Mouse (Mus musculus): ENCODE data around the gene Gadd45b. TPM values are rescaled to one million over a fixed set of nuclear protein-coding genes. Genes with fewer than 3 reads are reported as not detected.

Gene Gadd45b
- polyA plus RNA-seq, 1 experiment from 2014 or later = 4.9 TPM

Other genes starting within 250 kb of the Gadd45b start
- gene Mob3a, start 228.1 kb upstream of the Gadd45b start, polyA plus RNA-seq (2015; fragmentation: Nextera tagmentation; extraction: Ambion mirVana) = 58.3 and 58.5 TPM in 2 replicates
- 37.8 and 39.2 TPM in 2 replicates for gene Izumo4, start 227.9 kb upstream of the Gadd45b start, polyA plus RNA-seq (2015; fragmentation: Nextera tagmentation; extraction: Ambion mirVana)
- 94.5 and 96.3 TPM in 2 replicates for gene Ap3d1, start 187.8 kb upstream of the Gadd45b start, polyA plus RNA-seq (2015; fragmentation: Nextera tagmentation; extraction: Ambion mirVana)
- 19.3 and 23.3 TPM in 2 replicates for gene Dot1l, start 174.9 kb upstream of the Gadd45b start, polyA plus RNA-seq (2015; fragmentation: Nextera tagmentation; extraction: Ambion mirVana)
- gene Sf3a2, start 131.9 kb upstream of the Gadd45b start, polyA plus RNA-seq (2015; fragmentation: Nextera tagmentation; extraction: Ambion mirVana) = 64.1 and 64.9 TPM in 2 replicates
- 131 and 150 TPM in 2 replicates for gene Plekhj1, start 131.4 kb upstream of the Gadd45b start, polyA plus RNA-seq (2015; fragmentation: Nextera tagmentation; extraction: Ambion mirVana)
- gene Amh, start 124.8 kb upstream of the Gadd45b start, polyA plus RNA-seq (2015; fragmentation: Nextera tagmentation; extraction: Ambion mirVana) = not detected in 2 replicates
- gene Jsrp1, start 116.6 kb upstream of the Gadd45b start, polyA plus RNA-seq (2015; fragmentation: Nextera tagmentation; extraction: Ambion mirVana) = 0.28 and 0.43 TPM in 2 replicates
- 1,319 and 1,425 TPM in 2 replicates for gene Oaz1, start 103.4 kb upstream of the Gadd45b start, polyA plus RNA-seq (2015; fragmentation: Nextera tagmentation; extraction: Ambion mirVana)
- gene Lingo3, start 86.0 kb upstream of the Gadd45b start, polyA plus RNA-seq (2015; fragmentation: Nextera tagmentation; extraction: Ambion mirVana) = 1.5 and 1.9 TPM in 2 replicates
- 249 and 254 TPM in 2 replicates for gene Lsm7, start 74.9 kb upstream of the Gadd45b start, polyA plus RNA-seq (2015; fragmentation: Nextera tagmentation; extraction: Ambion mirVana)
- gene Sppl2b, start 74.8 kb upstream of the Gadd45b start, polyA plus RNA-seq (2015; fragmentation: Nextera tagmentation; extraction: Ambion mirVana) = 56.9 and 61.1 TPM in 2 replicates
- gene Tmprss9, start 58.2 kb upstream of the Gadd45b start, polyA plus RNA-seq (2015; fragmentation: Nextera tagmentation; extraction: Ambion mirVana) = 0.15 and 0.31 TPM in 2 replicates
- 331 TPM in 2 replicates for gene Timm13, start 29.1 kb upstream of the Gadd45b start, polyA plus RNA-seq (2015; fragmentation: Nextera tagmentation; extraction: Ambion mirVana)
- 46.9 and 48.2 TPM in 2 replicates for gene Lmnb2, start 11.8 kb upstream of the Gadd45b start, polyA plus RNA-seq (2015; fragmentation: Nextera tagmentation; extraction: Ambion mirVana)
- 10.4 and 10.9 TPM in 2 replicates for gene Gng7, start 84.9 kb downstream of the Gadd45b start, polyA plus RNA-seq (2015; fragmentation: Nextera tagmentation; extraction: Ambion mirVana)
- 30.9 and 34.3 TPM in 2 replicates for gene Diras1, start 95.6 kb downstream of the Gadd45b start, polyA plus RNA-seq (2015; fragmentation: Nextera tagmentation; extraction: Ambion mirVana)
- 43.5 and 45.7 TPM in 2 replicates for gene Slc39a3, start 107.4 kb downstream of the Gadd45b start, polyA plus RNA-seq (2015; fragmentation: Nextera tagmentation; extraction: Ambion mirVana)
- gene Sgta, start 130.1 kb downstream of the Gadd45b start, polyA plus RNA-seq (2015; fragmentation: Nextera tagmentation; extraction: Ambion mirVana) = 316 and 322 TPM in 2 replicates
- gene Thop1, start 140.0 kb downstream of the Gadd45b start, polyA plus RNA-seq (2015; fragmentation: Nextera tagmentation; extraction: Ambion mirVana) = 44.9 and 48.5 TPM in 2 replicates
- gene Creb3l3, start 168.8 kb downstream of the Gadd45b start, polyA plus RNA-seq (2015; fragmentation: Nextera tagmentation; extraction: Ambion mirVana) = 0.12 and 0.20 TPM in 2 replicates
- 220 and 243 TPM in 2 replicates for gene Map2k2, start 175.8 kb downstream of the Gadd45b start, polyA plus RNA-seq (2015; fragmentation: Nextera tagmentation; extraction: Ambion mirVana)
- 13.2 and 15.2 TPM in 2 replicates for gene Zbtb7a, start 205.1 kb downstream of the Gadd45b start, polyA plus RNA-seq (2015; fragmentation: Nextera tagmentation; extraction: Ambion mirVana)
- gene Pias4, start 237.8 kb downstream of the Gadd45b start, polyA plus RNA-seq (2015; fragmentation: Nextera tagmentation; extraction: Ambion mirVana) = 60.0 and 60.9 TPM in 2 replicates
- 565 and 579 TPM in 2 replicates for gene Eef2, start 246.6 kb downstream of the Gadd45b start, polyA plus RNA-seq (2015; fragmentation: Nextera tagmentation; extraction: Ambion mirVana)